Mouse (Mus musculus): Measurements from ENCODE around the gene Suz12.
"Not testable (repeated sequence)": the region's sequence is repeated elsewhere in the genome, so short reads cannot be mapped to it uniquely, and the experiment has no call there.

Suz12 gene

GRCm38 (mm10) chr11:79992035-79992591 lies 793 bp upstream of the Suz12 start:
- DNase-seq (ENCODE audit: low spot score), result peak; percentile 19

- DNase-seq (ENCODE audit: low spot score), result peak; percentile 5
These were observed 707 bp downstream of the Suz12 start for GRCm38 (mm10) chr11:79993356-79994270.

GRCm38 (mm10) chr11:79994271-79994988 lies 1.5 kb downstream of the Suz12 start:
- DNase-seq (ENCODE audit: low spot score), result no peak

- DNase-seq (ENCODE audit: low spot score), result not testable (repeated sequence)
These were observed 23.6 kb downstream of the Suz12 start for GRCm38 (mm10) chr11:80016533-80016932.

GRCm38 (mm10) chr11:80019792-80020191 lies 26.9 kb downstream of the Suz12 start:
- no peak for DNase-seq (ENCODE audit: low spot score)

GRCm38 (mm10) chr11:80021306-80021705 lies 28.4 kb downstream of the Suz12 start:
- DNase-seq (ENCODE audit: low spot score), result no peak

GRCm38 (mm10) chr11:80037495-80037894 lies 44.6 kb downstream of the Suz12 start:
- no peak for DNase-seq (ENCODE audit: low spot score)

GRCm38 (mm10) chr11:80042615-80043418 lies 49.9 kb downstream of the Suz12 start:
- DNase-seq (ENCODE audit: low spot score), result peak; percentile 73

GRCm38 (mm10) chr11:80043419-80043817 lies 50.5 kb downstream of the Suz12 start:
- DNase-seq (ENCODE audit: low spot score), result no peak

- no peak for DNase-seq (ENCODE audit: low spot score)
These were observed 54.0 kb downstream of the Suz12 start for GRCm38 (mm10) chr11:80046856-80047255.

- DNase-seq (ENCODE audit: low spot score), result no peak
These were observed 57.2 kb downstream of the Suz12 start for GRCm38 (mm10) chr11:80050088-80050487.

GRCm38 (mm10) chr11:80052456-80052855 lies 59.5 kb downstream of the Suz12 start:
- no peak for DNase-seq (ENCODE audit: low spot score)

- peak; percentile 57 for DNase-seq (ENCODE audit: low spot score)
These were observed 60.3 kb downstream of the Suz12 start for GRCm38 (mm10) chr11:80053171-80053570.

GRCm38 (mm10) chr11:80054659-80055058 lies 61.8 kb downstream of the Suz12 start:
- DNase-seq (ENCODE audit: low spot score), result peak; percentile 47

- DNase-seq (ENCODE audit: low spot score), result peak; percentile 69
These were observed 63.2 kb downstream of the Suz12 start for GRCm38 (mm10) chr11:80056141-80056540.

- peak; percentile 61 for DNase-seq (ENCODE audit: low spot score)
These were observed 69.3 kb downstream of the Suz12 start for GRCm38 (mm10) chr11:80062159-80062558.

- not testable (repeated sequence) for DNase-seq (ENCODE audit: low spot score)
These were observed 73.5 kb downstream of the Suz12 start for GRCm38 (mm10) chr11:80066373-80066772.

GRCm38 (mm10) chr11:80067558-80067957 lies 74.7 kb downstream of the Suz12 start:
- peak; percentile 48 for DNase-seq (ENCODE audit: low spot score)

- no peak for DNase-seq (ENCODE audit: low spot score)
These were observed 76.9 kb downstream of the Suz12 start for GRCm38 (mm10) chr11:80069815-80070214.

GRCm38 (mm10) chr11:80071039-80071438 lies 78.1 kb downstream of the Suz12 start:
- no peak for DNase-seq (ENCODE audit: low spot score)

- no peak for DNase-seq (ENCODE audit: low spot score)
These were observed 79.5 kb downstream of the Suz12 start for GRCm38 (mm10) chr11:80072365-80072764.

Data from lung, postnatal 25 days (tissue).